Mouse (Mus musculus) midbrain, postnatal 0 days (tissue): ENCODE results near the gene Hsd17b13. TPM values are rescaled to one million over a fixed set of nuclear protein-coding genes. Genes with fewer than 3 reads are reported as not detected.
A peak's percentile ranks its signal among the peaks of the same experiment; 100 is the strongest.
"Not testable (repeated sequence)": the region's sequence is repeated elsewhere in the genome, so short reads cannot be mapped to it uniquely, and the experiment has no call there.

ENCODE experiments used
- ATAC-seq: fragments of 200-750 bp; cut with Nextera tagmentation; 2 replicates; pipeline ENCODE4 v1.8.0; 2017; ENCODE audit warnings: moderate number of reproducible peaks, mild to moderate bottlenecking, moderate TSS enrichment, moderate library complexity; ENCODE audit not compliant: low FRiP score
- DNase-seq: peaks from one replicate; pipeline ENCODE4 v3.0.0-alpha.2; 2015; ENCODE audit warnings: low spot score
- H3K27ac ChIP-seq: fragments of 300-500 bp; sonication (generic); 2 replicates; pipeline ENCODE4 v1.5.1; 2014; ENCODE audit warnings: low read depth, mild to moderate bottlenecking, low read length, mixed read lengths
- H3K27me3 ChIP-seq: fragments of 300-500 bp; sonication (generic); 2 replicates; pipeline ENCODE4 v1.6.1; 2014; ENCODE audit warnings: low read length, control low read depth, mixed read lengths; ENCODE audit not compliant: insufficient read depth
- H3K36me3 ChIP-seq: fragments of 300-500 bp; sonication (generic); 2 replicates; pipeline ENCODE4 v1.6.1; 2014; ENCODE audit warnings: low read length, control low read depth, mixed read lengths; ENCODE audit not compliant: insufficient read depth
- H3K4me1 ChIP-seq: fragments of 300-500 bp; sonication (generic); 2 replicates; pipeline ENCODE4 v1.6.1; 2014; ENCODE audit warnings: mild to moderate bottlenecking, control low read depth, antibody characterized with exemption, low read length, mixed read lengths; ENCODE audit not compliant: insufficient read depth
- H3K4me2 ChIP-seq: fragments of 300-500 bp; sonication (generic); 2 replicates; pipeline ENCODE4 v1.6.1; 2014; ENCODE audit warnings: low read depth, mild to moderate bottlenecking, low read length, mixed read lengths; ENCODE audit not compliant: poor library complexity, severe bottlenecking
- H3K4me3 ChIP-seq: fragments of 300-500 bp; sonication (generic); 2 replicates; pipeline ENCODE4 v1.5.1; 2014; ENCODE audit warnings: low read depth, mild to moderate bottlenecking, low read length, moderate library complexity
- H3K9ac ChIP-seq: fragments of 300-500 bp; sonication (generic); replicated peaks from 2 replicates; pipeline ENCODE4 v1.6.1; 2014; ENCODE audit warnings: mild to moderate bottlenecking, low read length, moderate library complexity, mixed read lengths; ENCODE audit not compliant: poor library complexity, severe bottlenecking
- H3K9me3 ChIP-seq: fragments of 300-500 bp; sonication (generic); 2 replicates; pipeline ENCODE4 v1.6.1; 2016; ENCODE audit warnings: low read length, control low read depth
- CTCF ChIP-seq: IDR thresholded peaks from 2 replicates; pipeline ENCODE4 v1.5.1; 2016; ENCODE audit warnings: antibody characterized with exemption, mild to moderate bottlenecking
- WGBS: fragments of 180-500 bp; shearing (Covaris S2); extraction: QIAGEN DNeasy Blood & Tissue Kit; methylation state at CpG from one replicate; pipeline ENCODE4 v1.1.7; 2014; 5-methylcytosine and 5-hydroxymethylcytosine counted together
- polyA plus RNA-seq: library from polyadenylated mRNA; unstranded; fragments of >200 nt; fragmentation: Nextera tagmentation; extraction: Ambion mirVana; gene quantifications from 2 replicates; pipeline ENCODE4 v1.2.1, GENCODE M21; 2015
- total RNA-seq: library from RNA; depleted of rRNA; stranded (reverse); fragments of >200 nt; gene quantifications from 2 replicates; pipeline ENCODE4 v1.2.3, GENCODE M21; 2014

Hsd17b13 gene
- total and polyA plus RNA-seq, 2 experiments from 2014 or later, result 0.27 TPM; not detected in 1

DNA sequence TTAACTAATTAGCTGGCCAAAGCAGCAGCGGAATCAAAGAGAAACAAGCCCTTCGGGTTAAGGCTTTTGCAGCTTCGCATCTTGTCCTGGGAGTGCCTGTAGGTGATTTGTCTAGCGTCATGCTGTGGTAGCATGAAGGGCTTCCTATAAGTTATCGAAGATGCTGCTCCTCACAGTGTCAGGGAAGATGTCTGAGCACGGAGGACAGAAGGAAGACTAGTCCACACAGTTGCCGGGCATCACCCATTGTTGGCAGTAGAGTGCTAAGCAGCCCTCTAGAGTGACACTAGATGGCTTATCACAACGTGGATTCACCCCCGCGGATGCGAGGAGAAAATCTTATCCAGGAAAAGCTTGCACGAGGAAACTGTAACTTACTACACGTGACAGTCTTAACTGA lies 4.4 kb downstream of the Hsd17b13 start:
- no peaks in the 10 kb centered on the region for H3K9me3 ChIP-seq
- TF ChIP-seq CTCF, result no peak
- H3K27me3 ChIP-seq, result no peaks in the 10 kb centered on the region
- no peaks in the 10 kb centered on the region for H3K4me1 ChIP-seq
- DNase-seq (no peak), ATAC-seq (no peak)
- no peak overlapping the region for H3K27ac ChIP-seq
- H3K36me3 ChIP-seq, result no peaks in the 10 kb centered on the region
- no peak overlapping the region for H3K9ac ChIP-seq
- 77% methylated on average over 13 of the region's 13 CpGs for WGBS
- no peak overlapping the region for H3K4me2 ChIP-seq
- no peak overlapping the region for H3K4me3 ChIP-seq

DNA sequence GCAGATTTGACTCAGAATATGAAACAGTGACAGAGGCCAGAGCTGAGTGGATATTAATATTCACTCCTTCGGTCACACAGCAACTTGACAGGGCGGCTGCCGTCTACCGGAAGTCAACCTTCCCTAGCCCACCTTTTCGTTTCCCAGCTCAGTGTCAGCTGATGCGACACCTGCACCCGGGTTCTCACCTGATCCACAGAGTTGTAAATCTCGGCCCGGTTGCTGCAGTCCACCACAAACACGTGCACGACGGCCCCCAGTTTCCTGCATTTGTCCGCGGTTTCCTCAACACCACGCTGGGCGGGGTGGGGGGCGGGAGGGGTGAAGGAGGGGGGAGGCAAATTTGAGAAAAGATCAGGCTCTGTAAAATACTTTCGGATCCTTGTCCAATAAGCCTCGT lies 4.8 kb downstream of the Hsd17b13 start:
- no peak overlapping the region for H3K27ac ChIP-seq
- H3K4me3 ChIP-seq, result no peak overlapping the region
- no peak for TF ChIP-seq CTCF
- H3K27me3 ChIP-seq, result no peaks in the 10 kb centered on the region
- H3K4me2 ChIP-seq, result no peak overlapping the region
- no peak for DNase-seq
- no peak overlapping the region for H3K9ac ChIP-seq
- no peaks in the 10 kb centered on the region for H3K36me3 ChIP-seq
- no peaks in the 10 kb centered on the region for H3K4me1 ChIP-seq
- WGBS, result 75% methylated on average over 19 of the region's 19 CpGs
- no peaks in the 10 kb centered on the region for H3K9me3 ChIP-seq
- no peak for ATAC-seq

DNA sequence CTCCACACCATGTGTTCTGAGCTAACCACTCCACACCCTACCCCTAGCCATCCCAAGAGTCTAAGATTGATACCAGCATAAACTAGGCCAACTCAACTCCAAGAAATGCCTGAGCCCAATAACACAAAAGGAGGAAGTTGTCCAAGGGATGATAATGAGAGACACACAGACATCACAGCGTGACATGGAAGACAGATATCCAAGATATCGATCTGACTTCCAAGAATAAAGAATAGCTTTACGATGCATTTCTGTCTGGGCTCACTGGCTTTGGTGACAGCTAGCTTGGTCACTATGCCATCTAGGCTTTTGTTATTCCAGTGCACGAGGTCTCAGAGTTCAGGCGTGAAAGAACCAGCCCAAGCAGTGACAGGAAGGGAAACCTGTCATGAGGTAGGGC lies 6.2 kb downstream of the Hsd17b13 start:
- H3K27me3 ChIP-seq, result no peaks in the 10 kb centered on the region
- DNase-seq (no peak), ATAC-seq (no peak)
- no peak overlapping the region for H3K4me2 ChIP-seq
- no peak overlapping the region for H3K9ac ChIP-seq
- H3K4me3 ChIP-seq, result no peak overlapping the region
- no peak overlapping the region for H3K27ac ChIP-seq
- H3K9me3 ChIP-seq, result no peaks in the 10 kb centered on the region
- 72% methylated on average over 5 of the region's 5 CpGs for WGBS
- no peak for TF ChIP-seq CTCF
- no peaks in the 10 kb centered on the region for H3K4me1 ChIP-seq
- no peaks in the 10 kb centered on the region for H3K36me3 ChIP-seq

DNA sequence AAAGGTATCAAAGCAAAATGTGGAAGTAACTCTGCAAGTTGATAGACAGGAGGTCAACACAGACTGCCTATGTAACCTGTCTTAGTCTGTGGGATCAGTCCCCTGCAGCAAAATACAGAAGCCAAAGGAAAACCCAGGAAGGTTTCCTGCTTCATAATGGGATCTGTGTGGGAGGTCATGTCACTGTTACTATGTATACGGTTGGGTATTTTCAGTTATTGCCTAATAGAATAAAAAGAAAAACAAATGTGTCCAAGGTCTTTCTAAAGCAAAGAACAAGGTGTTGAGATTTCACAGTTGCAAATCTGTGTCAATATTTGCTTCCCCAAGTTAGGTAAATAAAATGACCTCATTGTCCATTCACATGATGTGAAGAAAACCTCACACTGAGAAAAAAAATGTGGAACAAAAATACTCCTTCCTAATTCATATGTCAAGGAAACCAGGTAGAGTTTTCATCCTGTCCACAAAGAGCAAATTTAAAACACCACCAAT lies 14.2 kb downstream of the Hsd17b13 start:
- 76% methylated on average over 1 of the region's 1 CpGs for WGBS
- no peak for ATAC-seq

DNA sequence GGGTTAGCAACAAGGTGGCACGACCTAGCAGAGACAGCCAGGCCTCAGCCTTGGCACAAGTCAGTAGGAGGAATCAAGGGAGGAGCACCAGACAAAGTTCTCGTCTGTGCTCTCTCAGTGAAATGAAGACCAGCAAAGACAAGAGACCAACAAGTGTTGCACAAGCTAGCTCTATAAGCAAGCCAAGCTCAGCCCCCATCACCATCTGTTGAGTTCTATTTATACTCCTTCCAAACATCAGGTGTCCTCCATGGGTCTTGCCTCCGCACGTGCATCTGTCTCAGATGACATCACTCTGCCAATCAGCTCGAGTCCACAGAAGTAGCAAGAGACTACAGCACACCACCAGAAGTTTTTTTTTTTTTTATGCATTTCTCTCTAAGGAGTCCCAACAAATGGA lies 22.6 kb downstream of the Hsd17b13 start:
- WGBS, result 82% methylated on average over 5 of the region's 5 CpGs
- no peaks in the 10 kb centered on the region for H3K27me3 ChIP-seq
- no peak overlapping the region for H3K4me2 ChIP-seq
- ATAC-seq (no peak), DNase-seq (peak; percentile 35)
- no peaks in the 10 kb centered on the region for H3K4me1 ChIP-seq
- no peaks in the 10 kb centered on the region for H3K9me3 ChIP-seq
- no peak overlapping the region for H3K4me3 ChIP-seq
- H3K36me3 ChIP-seq, result no peaks in the 10 kb centered on the region
- H3K27ac ChIP-seq, result no peak overlapping the region
- TF ChIP-seq CTCF, result no peak
- no peak overlapping the region for H3K9ac ChIP-seq

More for the DNA sequence above, 14.2 kb downstream of the Hsd17b13 start:
- no peaks in the 10 kb centered on the region for H3K27me3 ChIP-seq
- H3K4me3 ChIP-seq, result no peak overlapping the region
- no peak for TF ChIP-seq CTCF
- H3K27ac ChIP-seq, result no peak overlapping the region
- no peaks in the 10 kb centered on the region for H3K9me3 ChIP-seq
- H3K9ac ChIP-seq, result no peak overlapping the region
- H3K4me2 ChIP-seq, result no peak overlapping the region
- DNase-seq, result no peak
- no peaks in the 10 kb centered on the region for H3K4me1 ChIP-seq
- no peaks in the 10 kb centered on the region for H3K36me3 ChIP-seq

DNA sequence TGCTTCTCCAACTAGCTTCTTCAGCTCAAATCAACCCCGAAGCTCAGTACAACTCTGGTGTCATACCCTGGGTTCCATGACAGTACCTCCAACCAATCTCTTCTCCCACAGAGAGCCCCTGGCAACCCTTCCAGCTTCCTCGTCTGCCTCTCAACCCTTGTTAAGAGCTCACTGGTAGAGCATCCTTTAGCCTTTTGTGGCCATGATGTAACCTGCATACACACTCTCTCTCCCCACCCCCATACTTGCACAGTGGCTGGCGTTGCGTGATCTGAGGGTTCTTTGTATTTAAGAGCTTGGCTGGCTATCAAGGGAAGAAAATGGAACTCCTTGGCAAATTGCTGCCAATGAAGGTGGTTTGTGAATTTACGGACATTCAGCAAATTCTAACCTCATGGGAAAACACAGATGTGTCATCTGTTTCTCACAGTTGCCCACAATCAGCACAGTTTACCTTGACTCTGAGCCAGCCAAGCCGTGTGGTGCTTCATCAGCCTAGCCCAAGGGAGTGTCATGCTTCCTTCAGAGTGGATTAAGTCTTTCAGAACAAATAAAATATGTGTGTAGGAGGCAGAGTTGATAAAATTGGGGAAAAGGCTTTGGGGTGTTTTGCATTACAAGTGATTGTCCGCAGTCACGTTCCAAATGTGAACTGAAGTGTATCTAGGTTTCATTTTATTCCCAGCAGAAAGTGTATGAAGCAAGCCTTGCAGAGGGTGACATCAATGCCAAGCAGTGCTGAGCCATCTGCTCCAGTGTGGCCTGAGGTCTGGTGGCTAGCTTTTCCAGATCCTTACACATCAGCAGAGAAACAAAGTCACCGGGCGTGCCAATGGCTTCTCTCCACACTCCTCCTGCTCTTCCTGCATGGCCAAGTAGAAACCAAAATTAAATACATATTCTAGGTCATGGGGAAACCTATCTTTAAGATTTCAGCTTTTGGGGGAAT lies 23.8 kb downstream of the Hsd17b13 start:
- Histone ChIP-seq H3K27me3 (no peaks in the 10 kb centered on the region), H3K4me3 (no peak overlapping the region), H3K9ac (no peak overlapping the region), H3K9me3 (no peaks in the 10 kb centered on the region), H3K27ac (no peak overlapping the region), H3K36me3 (no peaks in the 10 kb centered on the region), H3K4me2 (no peak overlapping the region), H3K4me1 (no peaks in the 10 kb centered on the region)
- no peak for TF ChIP-seq CTCF
- DNase-seq (peak; percentile 50), ATAC-seq (no peak)
- WGBS, result 68% methylated on average over 10 of the region's 10 CpGs

DNA sequence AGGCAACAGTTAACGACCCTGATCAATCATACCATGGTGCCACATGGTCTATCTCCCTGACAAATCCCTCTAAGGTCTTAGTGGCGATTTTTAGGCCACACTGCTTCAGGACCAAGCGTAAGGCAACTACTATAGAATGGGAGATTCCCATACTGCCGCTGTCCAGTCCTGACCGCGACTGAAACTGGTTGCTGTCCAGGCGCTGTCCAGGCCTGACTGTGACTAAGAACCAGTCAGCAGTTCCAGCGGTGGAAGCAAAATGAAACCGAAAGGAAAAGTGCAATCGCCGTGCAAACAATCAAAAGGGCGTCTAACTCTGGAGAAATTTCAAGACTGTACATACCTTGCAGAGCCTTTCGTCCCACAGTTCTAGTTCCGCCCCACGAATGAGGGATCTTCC lies 27.1 kb downstream of the Hsd17b13 start:
- not testable (repeated sequence) for H3K4me3 ChIP-seq, ATAC-seq, H3K27me3 ChIP-seq, H3K4me2 ChIP-seq, H3K9ac ChIP-seq, DNase-seq, H3K36me3 ChIP-seq, H3K9me3 ChIP-seq, H3K27ac ChIP-seq, H3K4me1 ChIP-seq
- WGBS, result 94% methylated on average over 15 of the region's 15 CpGs
